Mouse (Mus musculus) kidney, postnatal 4 days (tissue): ENCODE data around the gene Rbm15b.
A peak's percentile ranks its signal among the peaks of the same experiment; 100 is the strongest.

Source experiments
- DNase-seq, 2 experiments: peaks; one replicate each; pipeline ENCODE4 v3.0.0; 2021; ENCODE audit warnings: mixed read lengths in 2 of 2

Gene Rbm15b

DNA sequence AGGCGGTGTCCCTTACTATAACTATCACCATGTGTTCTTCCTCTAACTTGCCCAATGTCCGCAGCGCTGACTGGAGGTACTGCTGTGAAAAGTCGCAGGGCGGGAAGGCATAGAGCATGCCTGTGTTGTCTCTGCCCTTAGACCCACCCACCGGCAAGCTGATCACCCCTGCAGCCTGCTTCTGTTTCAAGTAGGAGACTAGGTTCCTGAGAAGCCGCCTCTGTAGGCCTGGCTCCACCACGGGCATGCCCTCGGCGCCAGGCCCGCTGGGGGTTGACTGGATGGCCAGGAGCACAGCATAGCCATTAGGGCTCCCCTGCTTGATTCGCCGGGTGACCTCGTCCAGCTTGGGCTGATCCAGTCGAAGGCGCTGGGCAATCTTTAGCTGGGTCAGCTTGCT is 2.9 kb downstream of the Rbm15b start:
- peak; percentile 17 to 40 for DNase-seq

DNA sequence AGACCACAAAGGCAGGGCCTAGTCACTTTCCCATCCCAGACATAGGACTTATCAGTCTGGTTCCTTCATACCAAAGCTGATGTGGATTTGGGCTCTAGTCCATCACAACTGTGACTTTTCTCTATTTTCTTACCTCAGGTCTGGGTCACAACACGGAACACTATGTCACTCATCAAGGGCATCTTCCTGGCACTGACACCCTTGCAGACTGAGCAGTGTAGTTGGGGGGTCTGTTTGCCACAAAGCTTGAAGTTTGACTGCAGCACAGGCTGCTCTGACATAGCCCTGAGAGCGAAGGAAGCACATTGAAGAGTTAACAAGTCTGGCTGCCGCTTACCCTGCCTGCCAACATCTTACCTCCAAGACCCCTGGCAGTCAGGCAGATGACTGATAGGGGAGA is 4.1 kb downstream of the Rbm15b start:
- no peak for DNase-seq

DNA sequence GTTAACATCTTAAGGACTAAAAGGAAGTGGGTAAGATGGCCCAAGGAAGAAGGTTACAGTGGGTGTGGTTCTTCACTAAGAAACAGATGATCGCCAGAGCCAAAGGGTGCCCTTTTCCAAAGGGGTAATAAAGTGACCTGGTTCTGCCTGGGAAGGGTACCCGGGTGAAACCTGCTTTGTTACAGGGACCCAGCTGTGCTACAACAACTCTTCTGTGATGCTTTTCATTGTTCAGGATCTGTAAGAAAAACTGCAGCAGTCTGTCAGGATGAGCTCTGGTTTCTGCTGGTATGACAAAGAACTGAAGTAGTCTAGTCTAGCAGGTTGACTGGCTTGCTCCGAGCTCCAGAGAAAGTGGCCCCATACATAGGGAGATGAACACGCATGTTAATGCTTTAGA is 5.1 kb downstream of the Rbm15b start:
- DNase-seq, result no peak

DNA sequence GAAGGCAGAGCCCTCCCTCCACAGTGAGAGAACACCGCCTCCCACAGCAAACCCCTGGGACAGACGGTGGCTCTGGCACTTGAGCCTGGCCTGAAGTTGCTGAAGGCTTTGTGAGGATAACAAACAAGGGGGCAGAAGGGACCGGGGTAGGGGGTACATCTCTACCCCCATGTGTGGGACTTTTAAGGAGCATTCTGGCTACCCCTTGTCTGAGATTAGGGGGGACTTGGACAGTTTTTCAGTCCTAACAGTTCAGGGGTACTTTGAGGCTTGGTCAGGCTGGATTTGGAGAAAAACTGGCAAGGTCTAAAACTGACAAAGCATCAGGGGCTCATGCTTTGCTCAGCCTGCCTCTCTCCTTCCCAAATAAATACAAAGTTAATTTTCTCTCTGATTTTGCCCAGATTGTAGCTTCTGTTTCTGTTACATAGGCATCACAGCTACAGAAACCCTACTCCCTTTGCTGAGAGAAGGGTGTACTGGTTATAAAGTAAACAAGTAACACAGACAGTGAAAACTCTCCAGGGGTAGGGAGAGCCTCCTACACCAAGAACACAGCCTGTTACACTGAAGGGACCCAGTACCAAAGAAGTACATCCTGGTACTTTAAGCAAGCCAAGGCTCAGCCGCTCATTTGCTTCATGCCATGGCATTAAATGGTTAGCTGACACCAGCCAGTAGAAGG is 6.0 kb downstream of the Rbm15b start:
- no peak for DNase-seq

DNA sequence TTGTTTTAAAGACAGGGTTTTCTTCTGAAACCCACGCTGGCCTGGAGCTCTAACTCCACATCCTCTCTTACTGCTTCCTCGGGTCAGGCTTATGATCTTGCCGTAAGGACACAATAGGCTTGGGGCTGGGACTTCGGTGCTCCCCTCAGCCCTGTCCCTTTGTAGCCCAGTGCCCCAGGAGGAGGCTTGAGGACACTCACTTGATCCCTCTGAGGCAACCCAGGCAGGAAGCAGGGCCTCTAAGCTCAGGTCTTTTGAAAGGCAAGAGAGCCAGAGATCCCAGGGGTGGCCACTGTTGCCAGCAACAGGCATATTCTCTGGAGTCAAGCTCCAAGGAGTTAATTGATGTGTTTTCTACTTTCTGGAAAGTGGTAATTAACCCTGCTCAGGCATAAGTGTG is 7.8 kb downstream of the Rbm15b start:
- no peak for DNase-seq

DNA sequence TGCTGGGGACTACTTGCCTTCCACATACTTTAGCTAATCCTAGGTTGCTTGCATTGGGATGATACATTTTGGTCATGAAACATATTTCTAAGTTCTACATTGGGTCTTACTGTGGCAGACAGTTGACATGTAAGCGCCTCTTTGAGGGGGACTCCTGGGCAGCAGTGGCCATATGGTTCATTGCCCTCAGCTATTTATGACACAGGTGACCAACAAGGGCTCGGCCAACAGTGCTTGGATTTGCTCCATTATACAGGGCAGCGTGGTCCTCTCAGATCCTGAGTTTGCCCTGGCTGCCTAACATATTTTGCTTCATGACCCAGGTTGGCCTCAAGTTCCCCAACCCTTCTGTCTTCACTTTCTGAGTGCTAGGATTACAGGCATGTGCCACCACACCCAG is 10.6 kb downstream of the Rbm15b start:
- no peak for DNase-seq

DNA sequence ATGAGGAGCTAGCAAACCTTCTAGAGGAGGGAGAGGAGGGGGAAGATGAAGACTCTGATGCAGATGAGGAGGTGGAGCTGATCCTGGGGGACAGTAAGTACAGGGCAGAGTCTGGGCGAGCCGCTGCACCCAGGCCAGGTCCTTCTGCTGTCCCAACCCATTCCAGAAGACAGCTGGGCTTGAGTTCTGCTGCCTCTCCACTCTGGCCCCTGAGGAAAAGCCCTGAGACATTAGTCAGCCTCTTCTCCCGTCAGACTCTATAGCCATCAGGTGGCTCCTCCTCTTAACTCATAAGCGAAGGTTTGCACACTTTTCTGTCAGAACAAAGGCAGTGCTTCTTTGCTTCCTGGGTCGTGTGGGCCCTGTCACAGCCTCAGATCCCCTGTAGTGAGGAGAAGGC is 13.0 kb downstream of the Rbm15b start:
- no peak for DNase-seq

DNA sequence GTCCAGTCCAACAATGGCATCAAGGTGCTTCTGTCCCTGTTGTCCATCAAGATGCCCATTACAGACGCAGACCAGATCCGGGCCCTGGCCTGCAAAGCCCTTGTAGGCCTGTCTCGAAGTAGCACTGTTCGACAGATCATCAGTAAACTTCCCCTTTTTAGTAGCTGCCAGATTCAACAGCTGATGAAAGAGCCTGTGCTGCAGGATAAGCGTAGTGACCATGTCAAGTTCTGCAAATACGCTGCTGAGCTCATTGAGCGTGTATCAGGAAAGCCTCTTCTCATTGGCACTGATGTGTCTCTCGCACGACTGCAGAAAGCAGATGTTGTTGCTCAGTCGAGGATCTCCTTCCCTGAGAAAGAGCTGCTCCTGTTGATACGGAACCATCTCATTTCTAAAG is 29.2 kb downstream of the Rbm15b start:
- DNase-seq, result no peak

DNA sequence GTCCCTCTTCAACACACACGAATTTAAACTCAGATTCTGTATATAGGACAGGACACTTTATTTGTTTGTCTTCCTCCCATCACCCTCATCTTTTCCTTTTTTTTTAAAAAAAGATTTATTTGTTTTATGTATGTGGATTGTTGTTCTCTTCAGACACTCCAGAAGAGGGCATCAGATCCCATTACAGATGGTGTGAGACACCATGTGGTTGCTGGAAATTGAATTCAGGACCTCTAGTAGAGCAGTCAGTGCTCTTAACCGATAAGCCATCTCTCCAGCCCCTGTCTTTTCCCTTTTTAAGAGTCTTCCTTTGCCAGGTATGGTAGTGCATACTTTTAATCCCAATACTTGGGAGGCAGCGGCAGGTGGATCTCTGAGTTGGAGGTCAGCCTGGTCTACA is 30.6 kb downstream of the Rbm15b start:
- no peak for DNase-seq

DNA sequence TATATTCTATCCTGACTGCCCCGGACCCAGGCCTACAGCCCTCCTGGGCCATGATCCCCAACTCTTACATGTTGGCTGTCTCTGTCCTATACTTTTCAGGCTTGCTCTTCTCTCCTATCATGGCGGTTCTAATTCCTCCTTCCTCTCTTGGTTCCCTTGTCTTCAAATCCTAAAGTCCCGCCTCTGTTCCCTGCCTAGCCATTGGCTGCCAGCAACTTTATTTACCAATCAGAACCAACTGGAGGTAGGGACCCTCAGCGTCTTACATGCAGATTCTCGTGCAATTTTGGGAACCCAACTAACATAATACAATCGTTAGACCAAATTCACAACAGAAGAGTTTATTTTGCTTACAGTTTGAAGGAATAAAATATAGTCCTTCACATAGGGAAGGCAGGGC is 44.4 kb downstream of the Rbm15b start:
- DNase-seq, result no peak

DNA sequence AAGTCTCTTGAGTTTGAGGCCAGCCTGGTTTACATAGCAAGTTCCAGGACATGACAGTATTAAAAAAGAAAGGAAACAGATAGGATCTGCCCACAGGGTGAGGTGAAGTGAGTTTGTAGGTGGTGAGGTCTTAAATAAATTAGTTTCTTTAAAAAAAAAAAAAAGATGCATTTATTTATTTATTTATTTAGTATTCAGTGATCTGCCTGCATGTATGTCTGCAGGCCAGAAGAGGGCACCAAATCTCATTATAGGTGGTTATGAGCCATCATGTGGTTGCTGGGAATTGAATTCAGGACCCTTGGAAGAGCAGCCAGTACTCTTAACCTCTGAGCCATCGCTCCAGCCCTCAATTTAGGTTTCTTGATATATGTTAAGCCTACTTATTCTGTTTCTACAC is 46.7 kb downstream of the Rbm15b start:
- no peak for DNase-seq
